Mouse (Mus musculus) neural tube, embryonic 13.5 days (tissue): ENCODE results near the gene Flii. TPM values are rescaled to one million over a fixed set of nuclear protein-coding genes. Genes with fewer than 3 reads are reported as not detected.
A peak's percentile ranks its signal among the peaks of the same experiment; 100 is the strongest.

Source experiments
- ATAC-seq: fragments of 200-750 bp; cut with Nextera tagmentation; 2 replicates; pipeline ENCODE4 v1.8.0; 2017; ENCODE audit warnings: low read depth, mild to moderate bottlenecking, moderate TSS enrichment, moderate library complexity
- H3K27ac ChIP-seq: fragments of 300-500 bp; sonication (generic); replicated peaks from 2 replicates; pipeline ENCODE4 v1.5.1; 2015; ENCODE audit warnings: moderate library complexity, mild to moderate bottlenecking, inconsistent platforms
- H3K27me3 ChIP-seq: fragments of 300-500 bp; sonication (generic); 2 replicates; pipeline ENCODE4 v1.6.1; 2015; ENCODE audit warnings: mild to moderate bottlenecking, inconsistent platforms
- H3K36me3 ChIP-seq: fragments of 300-500 bp; sonication (generic); 2 replicates; pipeline ENCODE4 v1.6.1; 2015; ENCODE audit warnings: mild to moderate bottlenecking, inconsistent platforms
- H3K4me1 ChIP-seq: fragments of 300-500 bp; sonication (generic); replicated peaks from 2 replicates; pipeline ENCODE4 v1.6.1; 2015; ENCODE audit warnings: inconsistent platforms
- H3K4me2 ChIP-seq: fragments of 300-500 bp; sonication (generic); 2 replicates; pipeline ENCODE4 v1.6.1; 2015; ENCODE audit warnings: inconsistent platforms, mild to moderate bottlenecking, moderate library complexity
- H3K4me3 ChIP-seq: fragments of 300-500 bp; sonication (generic); 2 replicates; pipeline ENCODE4 v1.5.1; 2015; ENCODE audit warnings: mild to moderate bottlenecking, inconsistent platforms
- H3K9ac ChIP-seq: fragments of 300-500 bp; sonication (generic); 2 replicates; pipeline ENCODE4 v1.6.1; 2015; ENCODE audit warnings: moderate library complexity, mild to moderate bottlenecking, inconsistent platforms
- H3K9me3 ChIP-seq: fragments of 300-500 bp; sonication (generic); 2 replicates; pipeline ENCODE4 v1.6.1; 2016; ENCODE audit warnings: inconsistent platforms
- WGBS: fragments of 180-500 bp; shearing (Covaris S2); methylation state at CpG from one replicate; pipeline ENCODE4 v1.1.7; 2015; 5-methylcytosine and 5-hydroxymethylcytosine counted together
- polyA plus RNA-seq: library from polyadenylated mRNA; unstranded; fragments of >200 nt; fragmentation: Nextera tagmentation; extraction: Ambion mirVana; gene quantifications from 2 replicates; pipeline ENCODE4 v1.2.1, GENCODE M21; 2015

The Flii gene
- polyA plus RNA-seq, 1 experiment from 2014 or later, result 68.2 TPM

DNA sequence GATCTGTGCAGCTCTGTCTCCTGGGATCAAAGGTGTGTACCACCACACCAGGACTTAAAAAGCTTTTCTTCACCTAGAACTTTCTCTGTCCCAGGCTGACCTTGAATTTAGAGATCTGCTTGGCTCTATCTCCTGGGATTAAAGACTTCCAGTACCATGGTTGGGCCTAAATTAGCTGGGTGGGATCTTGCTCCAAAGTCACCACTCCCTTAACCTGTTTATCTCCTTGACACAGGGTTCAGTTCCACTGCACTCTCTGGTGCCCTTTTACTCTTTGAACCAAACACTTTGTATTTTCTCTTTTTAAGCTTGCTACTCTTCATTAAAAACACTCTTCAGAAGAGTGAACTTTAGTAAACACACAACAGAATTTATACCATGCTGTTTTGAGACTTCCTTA is 10.4 kb upstream of the Flii start:
- H3K4me3 ChIP-seq, result no peak overlapping the region
- H3K9me3 ChIP-seq, result no peaks in the 10 kb centered on the region
- ATAC-seq, result no peak
- no peak overlapping the region for H3K27ac ChIP-seq
- peaks cover 65% of the 10 kb centered on the region for H3K36me3 ChIP-seq
- no peak overlapping the region for H3K4me2 ChIP-seq
- H3K4me1 ChIP-seq, result no peaks in the 10 kb centered on the region
- H3K27me3 ChIP-seq, result no peaks in the 10 kb centered on the region
- no peak overlapping the region for H3K9ac ChIP-seq

DNA sequence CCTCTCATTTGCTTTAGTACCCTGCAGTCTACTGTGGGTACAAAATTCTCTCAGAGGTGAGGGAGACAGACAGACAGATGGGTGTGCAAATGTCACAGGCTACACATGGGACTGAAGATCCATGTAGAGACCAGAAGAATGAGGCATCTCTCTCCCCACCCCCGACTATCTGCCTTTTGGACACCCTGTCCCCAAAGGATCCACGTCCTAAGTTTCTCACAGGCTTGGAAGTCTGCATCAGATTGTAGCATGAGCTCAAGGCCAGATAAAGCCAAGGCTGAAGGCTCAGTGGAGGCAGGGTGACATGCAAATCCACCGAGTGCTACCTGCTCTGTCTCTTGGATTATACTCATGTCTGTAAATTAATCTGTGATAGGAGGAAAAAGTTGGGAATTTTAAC is 9.4 kb upstream of the Flii start:
- Histone ChIP-seq H3K9ac (no peak overlapping the region), H3K36me3 (peaks cover 64% of the 10 kb centered on the region), H3K9me3 (no peaks in the 10 kb centered on the region), H3K4me3 (no peak overlapping the region), H3K4me2 (no peak overlapping the region), H3K4me1 (no peaks in the 10 kb centered on the region), H3K27ac (no peak overlapping the region), H3K27me3 (no peaks in the 10 kb centered on the region)
- no peak for ATAC-seq
- 82% methylated on average over 3 of the region's 3 CpGs for WGBS

- Histone ChIP-seq H3K4me1 (no peaks in the 10 kb centered on the region), H3K27ac (no peak overlapping the region), H3K27me3 (no peaks in the 10 kb centered on the region), H3K4me3 (no peak overlapping the region), H3K9me3 (no peaks in the 10 kb centered on the region), H3K36me3 (peaks cover 62% of the 10 kb centered on the region), H3K9ac (no peak overlapping the region), H3K4me2 (no peak overlapping the region)
- ATAC-seq, result no peak
- 77% methylated on average over 5 of the region's 5 CpGs for WGBS
Measured at GRCm38 (mm10) chr11:60735191-60735590, 8.1 kb upstream of the Flii start.

- H3K9ac ChIP-seq, result no peak overlapping the region
- H3K36me3 ChIP-seq, result peaks cover 52% of the 10 kb centered on the region
- no peak overlapping the region for H3K27ac ChIP-seq
- no peak overlapping the region for H3K4me2 ChIP-seq
- no peak for ATAC-seq
- no peak overlapping the region for H3K4me3 ChIP-seq
- H3K27me3 ChIP-seq, result no peaks in the 10 kb centered on the region
- 81% methylated on average over 2 of the region's 2 CpGs for WGBS
- no peaks in the 10 kb centered on the region for H3K9me3 ChIP-seq
- peaks cover 8% of the 10 kb centered on the region for H3K4me1 ChIP-seq
Measured at GRCm38 (mm10) chr11:60734206-60734605, 7.1 kb upstream of the Flii start.

GRCm38 (mm10) chr11:60731251-60731650 is 4.2 kb upstream of the Flii start:
- no peak overlapping the region for H3K9ac ChIP-seq
- WGBS, result 92% methylated on average over 14 of the region's 14 CpGs
- H3K27me3 ChIP-seq, result no peaks in the 10 kb centered on the region
- H3K4me3 ChIP-seq, result no peak overlapping the region
- peaks cover 40% of the 10 kb centered on the region for H3K36me3 ChIP-seq
- ATAC-seq, result no peak
- H3K9me3 ChIP-seq, result no peaks in the 10 kb centered on the region
- no peak overlapping the region for H3K4me2 ChIP-seq
- H3K27ac ChIP-seq, result no peak overlapping the region
- H3K4me1 ChIP-seq, result peaks cover 29% of the 10 kb centered on the region

DNA sequence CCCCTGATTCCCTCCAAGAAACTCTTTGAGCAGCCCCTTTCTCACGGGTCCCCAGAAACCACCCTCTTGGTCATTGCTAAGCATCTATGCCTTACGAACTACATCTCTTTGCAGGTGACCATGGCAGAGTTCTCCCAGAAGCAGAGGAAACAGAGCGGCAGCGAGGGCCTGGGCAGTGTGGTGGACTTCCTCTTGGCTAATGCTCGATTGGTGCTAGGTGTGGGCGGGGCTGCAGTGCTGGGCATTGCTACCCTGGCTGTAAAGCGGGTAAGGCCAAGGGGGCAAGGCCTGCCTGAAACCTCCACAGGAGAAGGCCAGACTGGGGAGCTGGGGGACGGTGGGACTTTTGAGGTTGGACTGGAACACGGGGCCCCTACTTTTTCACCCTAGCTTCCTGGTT is 3.1 kb upstream of the Flii start:
- 91% methylated on average over 9 of the region's 9 CpGs for WGBS
- Histone ChIP-seq H3K9ac (peak overlapping the region; percentile 49), H3K27me3 (no peaks in the 10 kb centered on the region), H3K36me3 (peaks cover 40% of the 10 kb centered on the region), H3K4me1 (peaks cover 38% of the 10 kb centered on the region), H3K27ac (no peak overlapping the region), H3K4me3 (no peak overlapping the region), H3K9me3 (no peaks in the 10 kb centered on the region), H3K4me2 (no peak overlapping the region)
- no peak for ATAC-seq

DNA sequence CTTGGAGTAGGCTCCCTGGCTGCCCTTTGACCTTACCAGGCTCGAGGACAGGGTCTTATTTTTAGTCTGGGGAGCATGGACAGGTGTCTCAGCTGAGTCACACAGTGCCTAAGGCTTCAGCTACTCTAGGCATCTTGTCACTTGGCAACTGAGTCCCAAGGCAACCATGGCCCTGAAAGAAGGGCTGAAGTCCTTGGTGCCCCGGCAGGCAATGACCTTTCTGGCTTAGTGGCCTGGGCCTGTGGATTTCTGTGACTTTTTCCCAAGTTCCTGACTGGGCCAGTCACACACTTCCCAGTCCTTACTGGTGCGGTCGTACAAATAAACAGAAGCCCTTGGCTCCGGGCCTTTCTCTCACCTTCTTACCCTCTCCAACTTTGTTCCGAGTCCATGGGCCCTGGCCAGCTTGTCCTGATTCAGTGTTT is 2.2 kb upstream of the Flii start:
- Histone ChIP-seq H3K36me3 (peaks cover 46% of the 10 kb centered on the region), H3K9ac (peak overlapping the region; percentile 78; the same call in 1 of the 2 replicates), H3K4me2 (peak overlapping the region; percentile 76), H3K9me3 (no peaks in the 10 kb centered on the region), H3K4me3 (peak overlapping the region; percentile 84), H3K4me1 (peaks cover 39% of the 10 kb centered on the region), H3K27me3 (no peaks in the 10 kb centered on the region), H3K27ac (no peak overlapping the region)
- no peak for ATAC-seq
- 78% methylated on average over 6 of the region's 6 CpGs for WGBS

DNA sequence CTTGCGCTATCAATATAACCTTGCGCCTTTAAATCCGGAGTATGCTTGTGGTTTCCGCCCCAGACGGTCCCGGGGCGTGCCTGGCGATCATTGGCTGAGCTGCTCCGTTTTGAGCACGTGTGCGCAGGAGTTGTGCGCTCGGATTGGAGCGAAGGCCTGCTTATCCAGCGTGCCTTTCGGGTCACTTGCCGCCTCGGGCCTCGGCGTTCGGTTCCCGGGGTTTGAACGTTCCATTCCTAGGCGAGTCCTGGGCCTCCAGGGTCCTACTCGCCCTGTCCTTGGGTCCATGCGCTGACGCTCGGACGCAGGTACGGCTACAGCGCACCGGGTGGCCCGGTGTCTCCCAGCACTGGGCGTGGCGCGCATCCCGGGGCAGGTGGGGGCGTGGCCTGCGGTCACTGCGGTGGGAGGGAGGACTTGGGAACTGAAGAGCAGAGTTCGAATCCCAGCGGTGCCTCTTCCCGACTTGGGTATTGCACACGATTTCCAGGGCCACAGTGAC is 1.2 kb upstream of the Flii start, which contains the start of gene Mief2:
Mief2 (plus strand) TSS at position 139 of the 502 bp plus-strand sequence.
- ATAC-seq, result peak; percentile 95
- WGBS, result under 1% methylated on average over 44 of the region's 44 CpGs

DNA sequence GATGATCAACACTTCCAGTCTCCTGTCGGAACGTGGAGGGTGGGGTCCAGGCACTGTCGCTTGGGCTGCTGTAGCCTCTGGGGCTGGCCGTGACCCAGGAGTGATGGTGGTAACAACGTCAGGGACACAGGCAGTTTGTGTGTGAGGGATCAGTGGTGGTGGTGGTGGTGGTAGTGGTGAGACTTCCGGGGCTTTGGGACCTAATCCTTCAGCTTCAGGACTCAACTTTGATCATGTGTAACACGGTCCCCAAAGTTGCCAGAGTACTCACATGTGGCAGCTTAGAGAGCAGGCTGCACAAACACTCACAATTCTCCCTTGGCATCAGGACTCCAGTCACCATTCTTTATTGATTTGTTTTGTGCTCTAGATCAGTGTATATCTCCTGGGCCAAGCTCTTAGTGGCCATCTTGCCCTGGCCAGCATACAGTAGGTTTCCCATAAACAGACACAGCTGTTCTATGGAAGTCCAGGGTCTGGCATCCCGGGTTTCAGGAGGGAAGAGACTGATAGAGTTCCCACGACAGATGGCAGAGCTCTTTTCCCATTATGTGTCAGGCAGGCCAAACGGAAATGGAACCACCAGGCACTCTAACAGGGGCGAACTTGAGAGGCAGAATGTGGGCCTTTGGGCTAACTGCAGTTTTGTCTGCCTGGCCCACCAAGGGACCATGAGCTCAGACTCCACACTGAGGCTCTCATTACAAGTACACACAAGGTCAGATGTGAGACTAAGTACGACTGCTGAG is 503 bp upstream of the Flii start:
- Histone ChIP-seq H3K4me3 (peak overlapping the region; percentile 84), H3K4me1 (peaks cover 39% of the 10 kb centered on the region), H3K4me2 (peak overlapping the region; percentile 76), H3K9ac (peak overlapping the region; percentile 92), H3K9me3 (no peaks in the 10 kb centered on the region), H3K27ac (peak overlapping the region; percentile 91), H3K27me3 (no peaks in the 10 kb centered on the region), H3K36me3 (peaks cover 48% of the 10 kb centered on the region)
- ATAC-seq, result peak; percentile 28
- 9% methylated on average over 12 of the region's 12 CpGs for WGBS

More for the DNA sequence above, 1.2 kb upstream of the Flii start, which contains the start of gene Mief2:
- peak within 1 kb of the TSS; percentile 92 for H3K9ac ChIP-seq
- H3K36me3 ChIP-seq, result peaks cover 48% of the 10 kb centered on the region
- no peaks in the 10 kb centered on the region for H3K9me3 ChIP-seq
- peaks cover 39% of the 10 kb centered on the region for H3K4me1 ChIP-seq
- H3K27ac ChIP-seq, result peak within 1 kb of the TSS; percentile 91
- H3K4me2 ChIP-seq, result peak within 1 kb of the TSS; percentile 76
- peak within 1 kb of the TSS; percentile 84 for H3K4me3 ChIP-seq
- no peaks in the 10 kb centered on the region for H3K27me3 ChIP-seq

DNA sequence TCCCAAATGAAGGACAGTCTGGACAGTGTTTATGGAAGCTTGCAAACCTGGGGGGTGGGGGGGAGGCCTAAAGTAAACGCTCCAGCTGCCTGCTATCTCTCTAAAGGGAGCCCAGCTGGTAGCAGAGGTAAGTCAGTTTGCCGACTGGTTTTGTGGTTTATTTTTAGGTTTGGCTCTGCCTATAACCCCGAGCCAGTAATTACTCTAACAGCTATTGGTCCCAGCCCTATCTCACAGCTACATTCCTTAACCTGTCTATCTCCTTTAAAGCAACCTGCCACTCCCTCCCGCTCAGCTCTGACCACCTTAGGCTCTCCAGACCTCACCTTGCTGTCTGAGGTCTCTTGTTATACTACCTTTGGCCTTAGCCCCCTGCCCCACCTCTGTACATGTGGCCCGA is 7.8 kb downstream of the Flii start:
- no peak overlapping the region for H3K4me2 ChIP-seq
- H3K4me1 ChIP-seq, result no peaks in the 10 kb centered on the region
- H3K36me3 ChIP-seq, result peaks cover 100% of the 10 kb centered on the region
- H3K9me3 ChIP-seq, result no peaks in the 10 kb centered on the region
- no peak overlapping the region for H3K4me3 ChIP-seq
- no peak for ATAC-seq
- no peak overlapping the region for H3K9ac ChIP-seq
- H3K27me3 ChIP-seq, result no peaks in the 10 kb centered on the region
- no peak overlapping the region for H3K27ac ChIP-seq
- WGBS, result 91% methylated on average over 5 of the region's 5 CpGs

- Histone ChIP-seq H3K4me3 (no peak overlapping the region), H3K27me3 (no peaks in the 10 kb centered on the region), H3K9ac (no peak overlapping the region), H3K4me1 (no peaks in the 10 kb centered on the region), H3K4me2 (no peak overlapping the region), H3K27ac (no peak overlapping the region), H3K36me3 (peaks cover 100% of the 10 kb centered on the region), H3K9me3 (no peaks in the 10 kb centered on the region)
- no peak for ATAC-seq
- WGBS, result 89% methylated on average over 5 of the region's 5 CpGs
Measured at GRCm38 (mm10) chr11:60715833-60716232, 11.2 kb downstream of the Flii start.

- no peaks in the 10 kb centered on the region for H3K9me3 ChIP-seq
- no peak overlapping the region for H3K9ac ChIP-seq
- H3K4me3 ChIP-seq, result no peak overlapping the region
- no peak overlapping the region for H3K27ac ChIP-seq
- no peak overlapping the region for H3K4me2 ChIP-seq
- no peaks in the 10 kb centered on the region for H3K27me3 ChIP-seq
- ATAC-seq, result no peak
- no peaks in the 10 kb centered on the region for H3K4me1 ChIP-seq
- WGBS, result 95% methylated on average over 13 of the region's 13 CpGs
- H3K36me3 ChIP-seq, result peaks cover 100% of the 10 kb centered on the region
Measured at GRCm38 (mm10) chr11:60712639-60713255, 14.3 kb downstream of the Flii start.
